Mouse (Mus musculus): ENCODE results near the gene Krt83. TPM values are rescaled to one million over a fixed set of nuclear protein-coding genes. Genes with fewer than 3 reads are reported as not detected.

Gene Krt83
- polyA plus RNA-seq, 1 experiment from 2014 or later = not detected

- 64% methylated on average over 16 of the region's 16 CpGs for WGBS
- H3K9me3 ChIP-seq = peaks cover 6% of the 10 kb centered on the region; the same call in 1 of the 2 replicates
- no peaks in the 10 kb centered on the region for H3K36me3 ChIP-seq (replicated peaks)
- no peaks in the 10 kb centered on the region for H3K27me3 ChIP-seq (ENCODE audit: poor library complexity, severe bottlenecking)
- no peak for DNase-seq (ENCODE audit: extremely low spot score, low spot score)
- peak overlapping the region; percentile 44; the same call in 1 of the 2 replicates for H3K27ac ChIP-seq
- H3K4me3 ChIP-seq = no peak overlapping the region
- H3K4me1 ChIP-seq = peaks cover 15% of the 10 kb centered on the region
Measured at GRCm38 (mm10) chr15:101458361-101458930, 32.9 kb downstream of the Krt83 start.

GRCm38 (mm10) chr15:101455891-101456290 lies 35.4 kb downstream of the Krt83 start:
- Histone ChIP-seq H3K4me3 (no peak overlapping the region), H3K27me3 (ENCODE audit: poor library complexity, severe bottlenecking) (no peaks in the 10 kb centered on the region), H3K36me3 (replicated peaks) (no peaks in the 10 kb centered on the region), H3K9me3 (peaks cover 6% of the 10 kb centered on the region; the same call in 1 of the 2 replicates), H3K4me1 (peaks cover 21% of the 10 kb centered on the region), H3K27ac (no peak overlapping the region)
- WGBS = 91% methylated on average over 6 of the region's 6 CpGs
- no peak for DNase-seq (ENCODE audit: extremely low spot score, low spot score)

DNA sequence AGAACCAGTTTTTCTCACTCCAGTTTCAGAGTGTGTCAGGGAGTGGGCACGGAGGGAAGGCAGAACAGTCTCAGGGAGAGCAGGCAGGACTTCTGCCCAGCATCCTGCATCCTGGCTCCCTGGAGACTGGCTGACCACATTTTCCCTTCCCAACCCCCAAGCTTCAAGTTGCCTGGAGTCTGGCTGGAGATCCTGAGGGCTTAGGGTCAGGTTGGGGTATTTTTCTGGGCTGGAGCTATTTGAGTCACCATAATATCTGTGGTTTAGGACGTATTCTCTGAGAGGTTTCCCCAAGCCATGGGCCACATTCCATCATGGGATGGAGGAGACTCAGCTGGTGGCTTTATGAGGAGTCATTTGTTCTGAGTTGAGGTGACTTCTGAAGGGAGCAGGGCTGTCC lies 36.0 kb downstream of the Krt83 start:
- H3K27ac ChIP-seq = no peak overlapping the region
- DNase-seq (ENCODE audit: extremely low spot score, low spot score) = no peak
- H3K36me3 ChIP-seq (replicated peaks) = no peaks in the 10 kb centered on the region
- no peaks in the 10 kb centered on the region for H3K27me3 ChIP-seq (ENCODE audit: poor library complexity, severe bottlenecking)
- H3K4me1 ChIP-seq = peaks cover 21% of the 10 kb centered on the region
- H3K4me3 ChIP-seq = no peak overlapping the region
- H3K9me3 ChIP-seq = peaks cover 6% of the 10 kb centered on the region; the same call in 1 of the 2 replicates
- WGBS = 85% methylated on average over 2 of the region's 2 CpGs

- peaks cover 21% of the 10 kb centered on the region for H3K4me1 ChIP-seq
- no peaks in the 10 kb centered on the region for H3K27me3 ChIP-seq (ENCODE audit: poor library complexity, severe bottlenecking)
- no peak overlapping the region for H3K4me3 ChIP-seq
- no peaks in the 10 kb centered on the region for H3K36me3 ChIP-seq (replicated peaks)
- peaks cover 6% of the 10 kb centered on the region; the same call in 1 of the 2 replicates for H3K9me3 ChIP-seq
- DNase-seq (ENCODE audit: extremely low spot score, low spot score) = no peak
- 92% methylated on average over 8 of the region's 8 CpGs for WGBS
- no peak overlapping the region for H3K27ac ChIP-seq
Measured at GRCm38 (mm10) chr15:101454774-101455173, 36.5 kb downstream of the Krt83 start.

DNA sequence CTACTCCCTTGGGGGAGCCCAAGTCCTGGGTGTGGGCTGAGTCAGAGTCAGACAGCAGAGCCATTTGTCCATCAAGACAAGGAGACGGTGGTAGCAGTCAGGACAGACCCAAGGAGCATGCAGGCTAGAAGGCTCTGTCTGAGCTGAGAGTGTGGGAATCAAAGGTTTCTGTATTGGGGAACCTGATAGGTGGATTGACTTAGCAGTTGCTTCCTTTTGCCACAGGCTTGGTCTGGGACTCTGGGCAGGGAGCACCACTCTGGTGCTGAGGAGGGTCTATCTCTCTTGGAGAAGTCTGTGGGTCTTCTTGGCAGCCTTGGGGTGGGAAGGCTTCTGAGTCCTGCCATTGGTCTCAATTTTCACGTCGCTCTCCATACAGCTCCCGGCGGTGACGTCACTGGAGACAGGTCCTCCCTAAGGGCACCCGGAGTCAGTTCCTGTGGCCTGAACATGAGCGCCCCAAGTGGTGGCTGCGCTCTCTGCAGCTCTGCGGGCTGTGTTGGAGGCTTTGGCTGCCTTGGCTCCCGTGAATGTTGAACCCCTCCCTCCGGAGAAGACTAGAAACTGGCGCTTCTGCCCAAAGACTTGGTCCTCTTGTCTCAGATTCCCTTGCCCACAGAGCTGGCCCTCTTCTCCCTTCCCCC lies 38.1 kb downstream of the Krt83 start:
- Histone ChIP-seq H3K27me3 (ENCODE audit: poor library complexity, severe bottlenecking) (no peaks in the 10 kb centered on the region), H3K27ac (no peak overlapping the region; the same call in 1 of the 2 replicates), H3K36me3 (replicated peaks) (no peaks in the 10 kb centered on the region), H3K9me3 (peaks cover 6% of the 10 kb centered on the region; the same call in 1 of the 2 replicates), H3K4me1 (peaks cover 9% of the 10 kb centered on the region), H3K4me3 (no peak overlapping the region; the same call in 1 of the 2 replicates)
- DNase-seq (ENCODE audit: extremely low spot score, low spot score) = peak; percentile 72
- 7% methylated on average over 13 of the region's 13 CpGs for WGBS

DNA sequence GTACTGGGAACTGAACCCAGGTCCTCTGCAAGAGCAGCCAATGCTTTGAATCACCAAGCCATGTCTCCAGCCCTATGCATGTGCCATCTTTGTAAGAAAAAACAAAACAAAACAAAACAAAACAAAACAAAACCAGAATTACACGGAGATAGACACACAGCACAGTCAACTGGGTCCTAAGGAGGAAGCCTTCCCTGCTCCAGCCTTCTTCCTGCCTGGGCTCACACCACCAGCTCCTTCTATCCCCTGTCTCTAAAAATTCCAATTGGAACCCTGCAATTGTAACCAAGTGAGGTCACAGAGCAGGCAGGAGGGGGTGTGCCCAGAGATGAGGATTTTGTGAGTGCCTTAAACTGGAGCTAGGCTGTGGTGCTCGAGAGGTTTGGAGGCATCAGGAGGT lies 43.9 kb downstream of the Krt83 start, which contains the start of gene Krt88:
Gene Krt88 (plus strand): TSS at position 301 of the 400 bp plus-strand sequence.
- Histone ChIP-seq H3K4me1 (no peaks in the 10 kb centered on the region), H3K9me3 (no peaks in the 10 kb centered on the region), H3K27ac (no peak within 1 kb of the TSS), H3K4me3 (no peak within 1 kb of the TSS), H3K36me3 (replicated peaks) (no peaks in the 10 kb centered on the region), H3K27me3 (ENCODE audit: poor library complexity, severe bottlenecking) (no peaks in the 10 kb centered on the region)
- WGBS = 81% methylated on average over 2 of the region's 2 CpGs
- DNase-seq (ENCODE audit: extremely low spot score, low spot score) = no peak

DNA sequence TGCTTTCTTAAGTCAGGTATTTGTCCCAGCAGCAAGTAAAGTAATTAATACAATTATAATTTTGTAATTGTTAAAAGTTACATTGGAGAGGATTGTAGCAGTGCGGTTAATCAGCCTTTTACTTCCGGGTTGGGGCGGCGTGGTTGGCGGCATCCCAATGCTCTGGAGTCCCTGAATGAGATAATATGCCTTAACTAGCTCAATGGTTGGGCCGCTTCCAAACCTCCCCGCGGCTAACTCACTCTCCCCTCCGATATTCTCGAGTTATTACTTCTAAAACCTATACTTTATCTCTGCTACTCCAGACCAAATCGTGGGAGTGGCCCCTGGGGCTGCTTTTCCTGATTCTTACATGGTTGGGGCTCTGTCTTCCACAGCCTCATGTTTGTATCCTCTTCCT lies 44.7 kb downstream of the Krt83 start:
- H3K27me3 ChIP-seq (ENCODE audit: poor library complexity, severe bottlenecking) = no peaks in the 10 kb centered on the region

DNA sequence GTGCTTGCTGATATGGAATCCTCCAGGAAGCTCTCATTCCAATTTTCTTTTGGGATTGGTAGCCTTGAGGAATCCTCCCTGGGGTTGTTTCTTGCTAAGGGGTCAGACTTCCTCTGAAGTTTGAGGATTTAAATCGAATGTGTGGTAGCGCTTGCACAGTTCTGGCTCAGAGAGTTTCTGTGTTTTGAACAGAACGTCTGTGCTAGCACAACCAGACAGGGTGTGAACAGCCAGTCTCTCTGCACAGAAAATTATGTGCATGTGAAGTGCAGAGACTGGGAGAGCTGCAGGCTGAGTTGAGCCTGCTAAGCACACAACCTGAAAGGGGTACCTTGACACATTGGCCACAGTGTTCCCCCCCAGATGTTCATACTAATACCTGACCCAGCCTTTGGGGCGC lies 50.5 kb downstream of the Krt83 start:
- H3K9me3 ChIP-seq = no peaks in the 10 kb centered on the region
- peaks cover 56% of the 10 kb centered on the region for H3K27me3 ChIP-seq (ENCODE audit: poor library complexity, severe bottlenecking)
- H3K4me1 ChIP-seq = peaks cover 9% of the 10 kb centered on the region
- H3K36me3 ChIP-seq (replicated peaks) = no peaks in the 10 kb centered on the region
- H3K4me3 ChIP-seq = no peak overlapping the region
- H3K27ac ChIP-seq = no peak overlapping the region
- no peak for DNase-seq (ENCODE audit: extremely low spot score, low spot score)
- WGBS = 85% methylated on average over 4 of the region's 4 CpGs

More for the DNA sequence above, 44.7 kb downstream of the Krt83 start:
- Histone ChIP-seq H3K36me3 (replicated peaks) (no peaks in the 10 kb centered on the region), H3K4me3 (no peak overlapping the region), H3K4me1 (no peaks in the 10 kb centered on the region), H3K9me3 (no peaks in the 10 kb centered on the region), H3K27ac (no peak overlapping the region)
- WGBS = 84% methylated on average over 11 of the region's 11 CpGs
- DNase-seq (ENCODE audit: extremely low spot score, low spot score) = no peak

DNA sequence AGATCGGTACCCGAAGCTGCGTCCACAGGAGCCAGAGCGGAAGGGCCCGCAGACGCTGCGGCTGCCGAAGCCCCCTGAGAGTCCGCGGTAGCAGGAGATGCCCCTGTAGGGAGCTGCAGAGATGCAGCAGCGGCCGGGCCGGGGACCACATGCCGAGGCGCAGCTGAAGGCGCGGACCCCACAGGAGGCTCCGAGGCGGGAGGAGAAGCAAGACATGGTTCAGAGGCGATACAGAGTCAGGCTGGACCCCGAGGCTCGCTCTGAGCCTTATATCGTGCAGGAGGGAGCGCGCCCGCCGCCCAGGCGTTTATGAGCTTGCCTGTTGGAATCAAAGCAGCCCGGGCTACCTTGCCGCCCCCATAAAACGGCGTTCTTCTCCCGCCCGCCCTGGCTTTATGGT lies 52.8 kb downstream of the Krt83 start, which contains the start of gene Krt87:
Gene Krt87 (minus strand): TSS at position 250 of the 400 bp plus-strand sequence.
- no peak within 1 kb of the TSS for H3K27ac ChIP-seq
- no peaks in the 10 kb centered on the region for H3K9me3 ChIP-seq
- peaks cover 9% of the 10 kb centered on the region for H3K4me1 ChIP-seq
- peak within 1 kb of the TSS; percentile 50 for H3K4me3 ChIP-seq
- peaks cover 56% of the 10 kb centered on the region for H3K27me3 ChIP-seq (ENCODE audit: poor library complexity, severe bottlenecking)
- no peak for DNase-seq (ENCODE audit: extremely low spot score, low spot score)
- WGBS = 3% methylated on average over 34 of the region's 34 CpGs
- no peaks in the 10 kb centered on the region for H3K36me3 ChIP-seq (replicated peaks)

GRCm38 (mm10) chr15:101436611-101437010 lies 54.7 kb downstream of the Krt83 start:
- DNase-seq (ENCODE audit: extremely low spot score, low spot score) = no peak
- H3K4me1 ChIP-seq = peaks cover 9% of the 10 kb centered on the region
- no peak overlapping the region for H3K4me3 ChIP-seq
- H3K9me3 ChIP-seq = no peaks in the 10 kb centered on the region
- H3K27me3 ChIP-seq (ENCODE audit: poor library complexity, severe bottlenecking) = peaks cover 56% of the 10 kb centered on the region
- 91% methylated on average over 7 of the region's 7 CpGs for WGBS
- H3K36me3 ChIP-seq (replicated peaks) = no peaks in the 10 kb centered on the region
- H3K27ac ChIP-seq = no peak overlapping the region

Other genes with a start within 250 kb of the Krt83 start
- 3.7 and 5.2 TPM in 2 replicates for gene Nr4a1, start 237.2 kb downstream of the Krt83 start, polyA plus RNA-seq (2016; fragmentation: Nextera tagmentation; extraction: Ambion mirVana)
- gene Atg101, start 207.2 kb downstream of the Krt83 start, polyA plus RNA-seq (2016; fragmentation: Nextera tagmentation; extraction: Ambion mirVana) = 77.2 and 77.8 TPM in 2 replicates
- 0.07 and 0.27 TPM in 2 replicates for gene 6030408B16Rik, start 198.3 kb downstream of the Krt83 start, polyA plus RNA-seq (2016; fragmentation: Nextera tagmentation; extraction: Ambion mirVana)
- gene Krt80, start 121.3 kb downstream of the Krt83 start, polyA plus RNA-seq (2016; fragmentation: Nextera tagmentation; extraction: Ambion mirVana) = 0.07 TPM in 1 of 2 replicates, not detected in the other
- 12.2 and 12.4 TPM in 2 replicates for gene Krt7, start 80.5 kb downstream of the Krt83 start, polyA plus RNA-seq (2016; fragmentation: Nextera tagmentation; extraction: Ambion mirVana)
- gene Krt87, start 52.7 kb downstream of the Krt83 start, polyA plus RNA-seq (2016; fragmentation: Nextera tagmentation; extraction: Ambion mirVana) = 0.10 TPM in 1 of 2 replicates, not detected in the other
- not detected in 2 replicates for gene Krt88, start 43.8 kb downstream of the Krt83 start, polyA plus RNA-seq (2016; fragmentation: Nextera tagmentation; extraction: Ambion mirVana)
- not detected in 2 replicates for gene Krt81, start 27.8 kb downstream of the Krt83 start, polyA plus RNA-seq (2016; fragmentation: Nextera tagmentation; extraction: Ambion mirVana)
- 0.07 TPM in 1 of 2 replicates, not detected in the other for gene Krt86, start 18.0 kb downstream of the Krt83 start, polyA plus RNA-seq (2016; fragmentation: Nextera tagmentation; extraction: Ambion mirVana)
- gene Gm49425, start 25.7 kb upstream of the Krt83 start, polyA plus RNA-seq (2016; fragmentation: Nextera tagmentation; extraction: Ambion mirVana) = not detected in 2 replicates
- not detected in 2 replicates for gene Krt84, start 41.3 kb upstream of the Krt83 start, polyA plus RNA-seq (2016; fragmentation: Nextera tagmentation; extraction: Ambion mirVana)
- gene Krt82, start 59.2 kb upstream of the Krt83 start, polyA plus RNA-seq (2016; fragmentation: Nextera tagmentation; extraction: Ambion mirVana) = not detected in 2 replicates
- gene Krt90, start 71.4 kb upstream of the Krt83 start, polyA plus RNA-seq (2016; fragmentation: Nextera tagmentation; extraction: Ambion mirVana) = 0.75 and 0.88 TPM in 2 replicates
- not detected in 2 replicates for gene Krt75, start 82.4 kb upstream of the Krt83 start, polyA plus RNA-seq (2016; fragmentation: Nextera tagmentation; extraction: Ambion mirVana)
- not detected in 2 replicates for gene Gm5414, start 136.7 kb upstream of the Krt83 start, polyA plus RNA-seq (2016; fragmentation: Nextera tagmentation; extraction: Ambion mirVana)
- not detected in 2 replicates for gene Gm5478, start 155.9 kb upstream of the Krt83 start, polyA plus RNA-seq (2016; fragmentation: Nextera tagmentation; extraction: Ambion mirVana)
- gene Krt6b, start 188.8 kb upstream of the Krt83 start, polyA plus RNA-seq (2016; fragmentation: Nextera tagmentation; extraction: Ambion mirVana) = not detected in 2 replicates
- not detected in 2 replicates for gene Krt6a, start 202.8 kb upstream of the Krt83 start, polyA plus RNA-seq (2016; fragmentation: Nextera tagmentation; extraction: Ambion mirVana)
- gene Krt5, start 221.4 kb upstream of the Krt83 start, polyA plus RNA-seq (2016; fragmentation: Nextera tagmentation; extraction: Ambion mirVana) = 0.37 and 0.41 TPM in 2 replicates

Measured in forebrain, embryonic 10.5 days (tissue).